Mouse (Mus musculus) left cerebral cortex, adult 2 months (tissue): ENCODE results near the gene Rnd1. TPM values are rescaled to one million over a fixed set of nuclear protein-coding genes. Genes with fewer than 3 reads are reported as not detected.
A peak's percentile ranks its signal among the peaks of the same experiment; 100 is the strongest.

ENCODE experiments used
- DNase-seq, 2 experiments: peaks; one replicate each; pipeline ENCODE4 v3.0.0; 2021 to 2022; ENCODE audit warnings: low spot score in 2 of 2, mixed read lengths in 1 of 2; ENCODE audit errors: extremely low spot score in 1 of 2
- H3K27ac ChIP-seq: fragments of 200-600 bp; 2 replicates; pipeline ENCODE4 v1.8.1; 2022
- H3K4me3 ChIP-seq: fragments of 200-600 bp; 2 replicates; pipeline ENCODE4 v1.8.1; 2022
- CTCF ChIP-seq: fragments of 200-600 bp; IDR thresholded peaks from 2 replicates; pipeline ENCODE4 v1.8.1; 2022; ENCODE audit warnings: antibody characterized with exemption, mild to moderate bottlenecking, moderate library complexity
- intact Hi-C: fragments of 180-260 bp; cut with DNase I; formaldehyde crosslinking; loops from one replicate; pipeline ENCODE4 v1.15.1; 2025
- total RNA-seq, 2 experiments: library from RNA; stranded (reverse); gene quantifications; 2 replicates each; pipeline ENCODE4 v1.2.3; 2021

Gene Rnd1
- total RNA-seq, 2 experiments from 2014 or later = 27.4 to 27.7 TPM

GRCm38 (mm10) chr15:98622199-98622598, 55.1 kb downstream of the Rnd1 start:
- H3K27ac ChIP-seq = no peak overlapping the region
- DNase-seq = no peak
- no peak overlapping the region for H3K4me3 ChIP-seq
- intact Hi-C loops = no loop called here
- TF ChIP-seq CTCF = no peak

- Histone ChIP-seq H3K27ac (no peak overlapping the region), H3K4me3 (no peak overlapping the region)
- TF ChIP-seq CTCF = peak; percentile 95
- intact Hi-C loops = loop anchor here (1.0 to 2.0 kb wide), 2 partner anchors 37 to 106 kb away; no protein-coding TSS in a partner anchor
- DNase-seq = peak; percentile 65 to 79
These were observed 60.1 kb downstream of the Rnd1 start for GRCm38 (mm10) chr15:98617176-98617537.

GRCm38 (mm10) chr15:98616362-98617175, 60.7 kb downstream of the Rnd1 start:
- TF ChIP-seq CTCF = no peak
- H3K4me3 ChIP-seq = no peak overlapping the region

GRCm38 (mm10) chr15:98615751-98616150, 61.5 kb downstream of the Rnd1 start:
- DNase-seq = no peak
- intact Hi-C loops = loop anchor here (2.0 kb wide), 1 partner anchor 105 kb away; no protein-coding TSS in a partner anchor
- no peak for TF ChIP-seq CTCF
- Histone ChIP-seq H3K27ac (no peak overlapping the region), H3K4me3 (no peak overlapping the region)

More at GRCm38 (mm10) chr15:98616362-98617175, 60.7 kb downstream of the Rnd1 start:
- H3K27ac ChIP-seq = no peak overlapping the region
- DNase-seq = no peak
- intact Hi-C loops = loop anchor here (1.0 to 2.0 kb wide), 2 partner anchors 36 to 106 kb away; no protein-coding TSS in a partner anchor

GRCm38 (mm10) chr15:98614971-98615370, 62.3 kb downstream of the Rnd1 start:
- no peak overlapping the region for H3K4me3 ChIP-seq
- no peak for DNase-seq
- H3K27ac ChIP-seq = no peak overlapping the region
- no peak for TF ChIP-seq CTCF
- intact Hi-C loops = no loop called here

- Histone ChIP-seq H3K27ac (no peak overlapping the region), H3K4me3 (no peak overlapping the region)
- intact Hi-C loops = no loop called here
- TF ChIP-seq CTCF = no peak
- no peak for DNase-seq
These were observed 62.7 kb downstream of the Rnd1 start for GRCm38 (mm10) chr15:98614551-98614950.

Other genes starting within 250 kb of the Rnd1 start
- gene Olfr282, start 246.2 kb downstream of the Rnd1 start, total RNA-seq = not detected
- gene Olfr281, start 224.9 kb downstream of the Rnd1 start, total RNA-seq = not detected
- not detected for gene OR5BS1P, start 207.6 kb downstream of the Rnd1 start, total RNA-seq
- gene Lalba, start 194.7 kb downstream of the Rnd1 start, total RNA-seq = not detected
- gene Olfr279, start 185.1 kb downstream of the Rnd1 start, total RNA-seq = not detected
- gene Kansl2, start 143.2 kb downstream of the Rnd1 start, total RNA-seq = 10 to 100 TPM; 55.1 to 56.7 TPM
- gene Ccnt1, start 106.5 kb downstream of the Rnd1 start, total RNA-seq = 10 to 100 TPM; 40.3 to 45.8 TPM
- gene 4930415O20Rik, start 106.5 kb downstream of the Rnd1 start, total RNA-seq = not detected
- gene Adcy6, start 67.4 kb downstream of the Rnd1 start, total RNA-seq = 10 to 100 TPM; 52.7 to 57.4 TPM
- gene Cacnb3, start 46.6 kb downstream of the Rnd1 start, total RNA-seq = 100 to 1,000 TPM; 271 to 291 TPM
- gene Ddx23, start 14.6 kb downstream of the Rnd1 start, total RNA-seq = 10 to 100 TPM; 84.4 to 90.2 TPM
- gene Ccdc65, start 30.7 kb upstream of the Rnd1 start, total RNA-seq = 10 to 100 TPM; 11.2 TPM
- 1 to 10 TPM; 1.9 TPM for gene Fkbp11, start 50.7 kb upstream of the Rnd1 start, total RNA-seq
- gene Arf3, start 85.8 kb upstream of the Rnd1 start, total RNA-seq = 100 to 1,000 TPM; 749 to 756 TPM
- under 1 TPM; 0.51 to 0.66 TPM for gene Wnt10b, start 100.7 kb upstream of the Rnd1 start, total RNA-seq
- gene Wnt1, start 112.4 kb upstream of the Rnd1 start, total RNA-seq = under 1 TPM in 1 of 2 experiments, not detected in 1; 0.14 TPM
- 100 to 1,000 TPM; 739 to 834 TPM for gene Ddn, start 132.0 kb upstream of the Rnd1 start, total RNA-seq
- 10 to 100 TPM; 46.1 to 52.3 TPM for gene Prkag1, start 154.1 kb upstream of the Rnd1 start, total RNA-seq
- gene Kmt2d, start 193.7 kb upstream of the Rnd1 start, total RNA-seq = 100 to 1,000 TPM; 100 to 101 TPM
- 10 to 100 TPM; 11.8 to 12.1 TPM for gene Rhebl1, start 217.1 kb upstream of the Rnd1 start, total RNA-seq
- under 1 TPM in 1 of 2 experiments, not detected in 1; 0.28 TPM for gene Dhh, start 221.1 kb upstream of the Rnd1 start, total RNA-seq
- 10 to 100 TPM; 17.8 to 19.1 TPM for gene Lmbr1l, start 240.8 kb upstream of the Rnd1 start, total RNA-seq